Mouse (Mus musculus) right cerebral cortex, adult 2 months (tissue): Measurements from ENCODE around the gene Rpl12.

Source experiments
- DNase-seq, 2 experiments: peaks; one replicate each; pipeline ENCODE4 v3.0.0; 2021 to 2022; ENCODE audit warnings: low spot score in 2 of 2

Rpl12 gene

DNA sequence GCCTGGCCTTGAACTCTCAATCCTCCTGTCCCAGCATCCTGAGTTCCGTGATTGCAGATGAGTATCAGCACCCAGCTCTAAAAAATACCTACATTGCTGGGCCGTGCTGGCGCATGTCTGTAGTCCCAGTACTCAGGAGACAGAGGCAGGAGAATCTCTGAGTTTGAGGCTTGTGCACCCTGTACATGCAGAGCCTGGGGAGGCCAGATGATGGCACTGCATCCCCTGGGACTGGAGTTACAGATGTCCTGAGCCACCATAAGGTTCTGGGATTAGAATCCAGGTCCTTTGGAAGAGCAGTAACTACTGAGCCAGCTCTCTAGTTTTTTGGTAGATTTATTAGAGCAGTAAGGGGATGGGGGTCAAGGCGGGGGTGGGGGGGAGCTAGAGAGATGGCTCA lies 20.9 kb upstream of the Rpl12 start:
- no peak for DNase-seq

DNA sequence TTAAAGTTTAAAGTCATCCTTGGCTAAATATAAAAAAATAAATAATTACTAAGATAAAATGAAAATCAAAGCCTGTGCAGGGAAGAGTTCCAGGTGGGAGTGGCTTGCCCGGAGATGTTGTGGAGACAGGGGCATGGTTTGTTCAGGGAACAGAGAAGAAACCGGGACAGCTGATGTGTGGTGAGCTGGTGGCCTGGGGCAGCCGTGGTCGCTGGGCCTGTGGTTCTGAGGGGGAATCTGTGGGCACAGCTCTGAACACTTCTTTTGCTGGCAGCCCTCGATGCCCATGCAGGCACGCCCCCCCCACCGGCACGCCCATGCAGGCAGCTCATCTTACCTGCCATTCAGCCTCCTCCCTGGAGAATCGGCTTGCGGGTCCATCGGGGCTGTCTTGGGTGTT lies 13.9 kb upstream of the Rpl12 start:
- DNase-seq: no peak

DNA sequence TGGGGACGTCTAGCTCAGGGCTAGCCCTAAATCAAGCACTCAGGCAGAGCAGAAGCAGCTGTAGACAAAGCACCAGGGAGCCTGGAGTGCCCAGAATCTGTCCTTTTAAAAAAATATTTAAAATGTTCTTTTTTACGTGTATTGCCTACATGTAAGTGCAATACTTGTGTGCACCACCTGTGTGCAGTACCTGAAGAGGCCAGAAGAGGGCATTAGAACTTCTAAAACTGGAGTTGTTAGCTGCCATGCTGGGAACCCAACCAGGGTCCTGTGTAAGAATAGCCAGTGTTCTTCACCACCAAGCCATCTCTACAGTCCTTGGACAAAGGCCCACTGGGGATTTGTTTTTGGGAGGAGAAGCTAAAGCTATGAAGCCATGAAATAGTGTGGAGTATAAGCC lies 6.8 kb upstream of the Rpl12 start:
- DNase-seq: no peak

DNA sequence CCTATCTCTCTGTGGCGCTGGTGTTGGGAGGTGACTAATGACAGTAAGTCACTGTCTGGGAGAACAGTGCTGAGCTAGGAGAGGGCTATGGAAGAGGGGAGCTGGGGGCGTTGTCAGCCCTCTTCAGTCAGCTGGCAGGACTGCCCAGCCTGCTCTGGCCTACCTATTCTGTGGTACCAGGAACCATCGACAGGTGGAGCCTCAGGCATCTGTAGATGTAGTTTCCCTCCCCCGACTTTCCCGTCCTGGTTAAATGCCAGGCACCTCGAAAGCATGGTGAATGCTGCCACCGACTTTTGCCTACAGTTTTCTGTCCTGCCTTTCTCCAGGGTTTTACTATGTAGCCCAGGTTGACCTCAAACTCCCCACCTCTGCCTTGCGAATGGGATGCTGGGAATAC lies 4.0 kb upstream of the Rpl12 start:
- DNase-seq: peak; percentile 64 to 66

DNA sequence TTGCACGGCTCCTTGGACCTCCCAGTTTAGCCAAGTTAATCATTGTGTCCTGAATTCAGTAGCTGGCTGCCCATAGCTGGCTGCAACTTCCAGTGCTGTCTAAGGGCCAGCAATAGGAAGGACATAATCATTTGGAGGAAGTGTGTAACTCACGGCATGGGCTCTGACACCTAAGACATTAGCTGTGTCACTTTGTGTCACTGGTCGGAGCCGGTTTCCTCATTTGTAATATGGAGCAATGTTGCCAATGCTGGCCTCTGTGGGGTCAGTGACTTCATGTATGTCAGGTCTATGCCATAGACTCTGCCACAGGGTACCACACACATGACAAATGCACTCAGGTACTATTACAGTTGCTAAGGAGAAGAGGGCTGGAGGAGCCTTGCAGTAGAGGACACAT lies 1.1 kb upstream of the Rpl12 start:
- DNase-seq: no peak

DNA sequence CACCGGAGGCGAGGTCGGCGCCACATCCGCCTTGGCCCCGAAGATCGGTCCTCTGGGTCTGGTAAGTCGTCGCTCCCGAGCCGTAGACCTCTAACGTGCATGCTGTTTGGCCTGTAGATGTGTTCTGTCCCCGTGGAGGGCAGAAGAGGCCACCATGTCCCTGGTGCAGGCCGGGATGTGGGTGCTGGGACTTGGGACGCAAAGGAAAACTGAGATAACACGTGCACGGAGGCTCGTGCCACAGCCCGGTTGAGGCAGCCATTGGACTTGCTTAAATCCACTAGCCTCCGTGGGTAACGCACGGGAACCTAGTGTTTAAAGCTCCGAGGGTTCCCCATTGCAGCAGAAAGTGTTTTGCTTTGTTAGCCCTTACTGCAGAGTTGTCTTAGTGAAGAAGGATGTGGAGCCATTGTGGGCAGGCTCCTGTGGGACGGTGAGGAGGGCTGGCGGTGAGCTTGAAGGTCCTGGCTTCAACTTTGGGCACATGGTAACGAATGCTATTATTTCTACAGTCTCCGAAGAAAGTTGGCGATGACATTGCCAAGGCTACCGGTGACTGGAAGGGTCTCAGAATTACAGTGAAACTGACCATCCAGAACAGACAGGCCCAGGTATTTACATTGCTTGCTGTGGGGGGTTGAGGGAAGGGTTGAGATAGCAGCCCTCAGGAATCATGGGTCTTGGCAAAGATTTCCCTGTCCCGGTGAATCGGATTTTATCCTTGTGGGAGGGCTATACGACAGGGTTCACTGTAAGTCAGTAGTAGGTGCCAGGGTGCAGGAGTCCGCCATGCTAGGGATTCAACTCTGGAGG lies 909 bp downstream of the Rpl12 start:
- peak in 1 of 2 experiments; percentile 52 for DNase-seq

DNA sequence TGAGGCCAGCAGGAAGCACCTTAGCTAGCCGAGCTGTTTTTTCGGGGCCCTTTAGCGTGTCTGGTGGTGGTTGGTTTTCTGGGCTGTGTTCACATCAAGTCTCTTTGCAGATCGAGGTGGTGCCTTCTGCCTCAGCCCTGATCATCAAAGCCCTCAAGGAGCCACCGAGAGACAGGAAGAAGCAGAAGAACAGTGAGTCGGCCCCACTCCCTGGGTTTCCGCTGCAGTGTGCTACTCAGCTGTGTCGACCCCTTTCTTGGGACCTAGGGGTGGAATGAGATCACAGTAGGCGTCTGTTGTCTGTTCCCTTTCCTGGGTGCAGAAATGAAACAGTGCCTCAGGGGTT lies 1.5 kb downstream of the Rpl12 start:
- peak in 1 of 2 experiments; percentile 16 for DNase-seq

DNA sequence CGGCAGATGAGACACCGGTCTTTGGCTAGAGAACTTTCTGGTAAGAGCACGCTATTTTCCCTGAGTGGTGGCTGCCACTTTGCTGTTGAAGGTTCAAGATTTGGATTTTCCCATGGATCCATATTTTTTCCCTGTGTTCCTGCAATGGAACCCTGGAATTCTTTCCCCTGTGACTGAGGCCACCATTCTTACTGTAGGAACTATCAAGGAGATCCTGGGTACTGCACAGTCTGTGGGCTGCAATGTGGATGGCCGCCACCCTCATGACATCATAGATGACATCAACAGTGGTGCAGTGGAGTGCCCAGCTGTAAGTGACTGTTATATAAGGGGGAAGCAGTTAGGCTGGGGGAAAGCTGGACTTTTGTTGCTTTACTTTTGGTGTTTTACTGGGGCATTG lies 2.2 kb downstream of the Rpl12 start:
- DNase-seq: no peak

DNA sequence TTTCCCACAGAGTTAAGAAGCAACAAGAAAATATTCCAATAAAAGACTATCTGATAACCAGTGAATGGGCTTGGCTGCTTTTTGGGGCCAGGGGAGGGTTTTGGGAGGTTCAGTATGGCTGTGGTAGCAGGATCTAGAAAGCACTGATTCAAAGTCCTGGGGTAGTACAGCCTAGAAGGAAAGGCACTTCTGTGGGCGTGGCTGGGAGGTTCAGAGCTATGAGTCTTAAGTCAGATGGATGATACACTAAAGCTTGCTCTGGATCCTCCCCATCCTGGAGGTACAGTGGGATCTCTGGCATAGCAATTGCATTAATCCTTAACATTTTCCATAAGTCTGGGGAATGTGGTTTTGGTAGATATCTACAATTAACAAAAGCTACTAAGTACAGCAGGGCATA lies 2.6 kb downstream of the Rpl12 start:
- no peak for DNase-seq

DNA sequence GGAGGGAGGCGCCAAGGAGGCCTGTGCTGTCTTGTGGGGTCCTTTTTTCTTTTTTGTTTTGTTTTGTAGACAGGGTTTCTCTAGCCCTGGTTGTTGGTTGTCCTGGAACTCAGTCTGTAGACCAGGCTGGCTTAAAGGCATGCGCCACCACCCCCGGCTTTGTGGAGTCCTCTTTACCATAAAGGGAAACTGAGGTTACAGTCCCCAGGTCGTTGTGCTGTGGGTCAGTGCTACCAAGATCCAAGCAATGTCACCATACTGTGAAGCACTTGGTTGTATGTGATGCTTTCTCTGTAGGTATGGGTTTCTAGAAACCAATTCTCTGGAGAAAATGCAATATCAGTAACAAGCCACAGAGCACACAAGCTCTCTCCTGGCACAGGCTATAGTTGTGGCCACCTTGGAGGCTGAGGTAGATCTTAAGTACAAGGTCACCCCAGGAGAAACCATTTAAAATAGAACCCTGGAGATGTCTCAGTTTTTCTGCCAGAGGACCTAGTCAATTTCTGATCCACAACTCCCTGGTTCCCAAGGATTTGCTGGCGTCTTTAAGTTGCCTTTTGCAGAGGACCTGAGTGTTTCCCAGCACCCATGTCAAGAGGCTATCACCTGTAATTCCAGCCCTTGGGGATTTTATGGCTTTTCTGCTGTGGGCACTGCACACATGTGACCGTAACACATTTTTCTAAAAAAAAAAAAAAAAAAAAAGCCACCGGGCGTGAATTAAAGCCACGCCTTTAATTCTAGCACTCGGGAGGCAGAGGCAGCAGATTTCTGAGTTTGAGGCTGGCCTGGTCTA lies 3.5 kb downstream of the Rpl12 start:
- DNase-seq: no peak

DNA sequence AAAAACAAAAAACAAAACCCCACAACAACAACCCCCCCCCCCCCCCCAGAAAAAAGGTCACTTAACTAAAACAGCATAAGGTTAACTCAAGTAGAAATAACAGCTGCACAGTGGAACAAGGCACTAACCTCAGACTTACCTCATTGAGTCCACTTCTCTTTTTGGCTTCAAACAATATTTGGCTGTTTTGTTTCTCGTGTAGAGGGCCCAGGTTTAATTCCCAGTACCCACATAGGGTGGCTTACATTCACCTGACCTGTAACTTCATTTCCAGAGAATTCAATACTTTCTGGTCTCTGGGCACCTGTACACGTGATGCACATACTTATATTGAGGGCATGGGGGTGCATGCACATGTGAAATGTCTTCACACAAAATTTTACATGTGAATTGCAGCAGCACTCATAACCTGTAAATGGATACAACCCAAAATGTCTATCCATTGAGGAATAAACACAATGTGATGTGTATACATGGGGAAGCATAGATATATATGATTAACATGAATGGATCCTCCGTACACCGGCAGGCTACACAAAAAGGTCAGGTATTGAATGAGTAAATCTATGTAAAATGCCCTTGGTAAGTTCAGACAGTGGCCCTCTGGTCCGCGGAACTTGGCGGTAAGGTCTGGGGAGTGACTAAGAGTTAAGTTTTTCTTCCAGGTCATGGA lies 4.3 kb downstream of the Rpl12 start:
- DNase-seq: no peak

DNA sequence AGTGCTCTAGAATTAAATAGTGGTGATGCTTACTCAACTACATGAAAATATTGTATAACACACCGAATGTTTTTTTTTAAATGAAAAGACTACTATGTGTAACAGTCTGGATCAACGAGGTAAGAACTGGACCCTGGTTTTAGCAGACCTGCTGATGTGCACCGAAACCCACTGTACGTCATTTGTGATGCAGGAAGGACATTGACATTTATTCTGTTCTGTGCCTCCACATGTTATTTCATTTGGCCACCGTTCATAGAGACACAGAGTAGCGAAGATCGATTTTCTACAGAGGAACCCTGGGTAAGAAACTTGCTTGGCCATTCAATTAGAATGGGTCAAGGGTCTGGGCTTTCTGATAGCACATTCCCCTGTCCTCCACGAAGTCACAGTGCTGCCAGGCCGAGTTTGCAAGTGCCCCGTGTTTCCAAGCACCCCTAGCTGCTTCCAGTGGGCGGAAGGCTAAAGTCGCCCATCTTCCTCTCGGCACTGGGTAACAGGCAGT lies 4.9 kb downstream of the Rpl12 start:
- no peak for DNase-seq

DNA sequence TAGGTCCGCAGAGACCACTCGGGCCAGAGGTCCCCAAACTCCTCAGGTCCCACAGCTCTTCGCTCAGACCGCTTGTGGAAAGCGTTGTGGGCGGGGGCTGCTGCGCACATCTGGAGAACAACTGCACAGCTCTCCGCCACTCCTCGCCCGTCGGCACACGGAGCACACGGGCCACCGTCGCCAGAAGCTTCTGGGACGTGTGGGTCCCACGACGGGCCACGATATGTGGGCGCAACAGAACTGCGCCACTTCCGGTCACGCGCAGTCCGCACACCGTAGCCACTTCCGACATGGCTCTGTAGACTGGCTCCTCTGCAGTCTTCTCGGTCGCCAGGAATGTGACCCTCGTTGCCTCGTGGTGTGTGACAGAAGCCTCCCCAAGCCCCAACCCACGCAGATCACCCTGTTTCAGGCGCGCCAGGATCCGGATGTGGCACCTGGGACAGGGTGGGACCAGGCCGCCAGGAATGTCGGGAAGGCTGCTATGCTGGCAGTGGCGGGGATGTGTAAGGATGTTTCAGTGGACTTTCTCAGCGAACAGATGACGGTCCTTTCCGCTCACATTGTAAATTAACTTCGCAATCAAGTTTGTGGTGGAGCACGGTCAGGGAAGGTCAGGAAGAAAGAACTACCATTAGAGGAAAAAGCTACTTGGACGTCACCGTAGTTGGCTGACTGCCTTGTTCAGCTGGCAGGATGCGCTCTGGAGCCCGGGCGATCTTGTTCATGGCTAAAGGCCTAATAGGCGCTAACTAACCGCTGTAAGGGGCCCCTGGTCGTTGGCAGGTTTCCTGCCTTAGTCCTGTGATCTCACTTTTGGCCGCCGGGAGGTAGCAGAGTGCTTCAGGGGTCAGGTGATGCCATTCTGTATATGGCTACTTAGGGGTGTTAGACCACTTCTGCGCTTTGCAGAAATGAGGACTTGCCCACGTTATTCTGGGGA lies 5.6 kb downstream of the Rpl12 start:
- peak; percentile 84 to 90 for DNase-seq

DNA sequence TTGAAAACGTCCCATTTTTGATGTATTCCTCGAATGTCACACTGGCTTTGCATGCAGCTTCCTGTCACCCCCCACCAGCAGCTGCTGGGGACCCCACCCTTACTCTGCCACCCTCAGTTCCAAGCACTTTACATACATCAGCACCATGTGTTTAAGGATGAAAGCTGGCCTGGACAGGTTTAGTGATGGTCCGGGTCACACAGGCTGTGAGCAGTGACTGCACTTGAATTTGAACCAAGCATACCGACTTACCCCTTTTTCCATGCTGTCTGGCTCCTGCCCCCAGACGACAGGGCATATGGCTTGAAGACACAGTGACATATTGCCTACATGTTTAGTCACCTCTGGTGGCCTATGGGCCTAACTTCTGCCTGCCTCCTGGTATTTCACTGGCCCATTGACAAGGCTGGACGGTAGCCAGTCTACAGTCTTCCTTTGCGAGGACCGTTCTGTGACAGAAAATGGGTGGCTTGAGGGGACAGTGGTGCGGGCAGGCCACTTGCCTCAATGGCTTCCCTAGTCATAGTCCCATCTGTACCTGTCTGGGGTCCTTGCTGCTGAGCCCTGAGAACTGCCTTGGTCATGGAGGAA lies 6.8 kb downstream of the Rpl12 start:
- DNase-seq: no peak

DNA sequence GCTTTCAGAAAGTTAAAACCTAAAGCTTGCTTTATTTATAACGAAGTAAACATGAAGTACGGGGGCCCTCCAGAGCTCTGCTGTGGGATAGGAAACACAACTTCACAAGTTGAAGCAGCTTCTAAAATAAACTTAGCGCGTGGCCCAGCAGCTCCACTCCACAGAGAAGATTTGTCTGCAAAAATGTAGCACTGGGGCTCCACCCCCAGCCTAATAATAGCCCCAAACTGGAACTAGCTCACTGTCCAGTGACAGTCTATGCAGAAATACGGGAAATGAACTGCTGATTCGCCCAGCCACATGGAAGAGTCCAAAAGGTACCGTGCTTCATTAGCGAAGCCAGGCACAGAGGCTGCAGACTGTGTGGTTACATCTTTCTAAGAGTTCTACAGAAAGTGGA lies 8.0 kb downstream of the Rpl12 start:
- DNase-seq: peak in 1 of 2 experiments; percentile 44

DNA sequence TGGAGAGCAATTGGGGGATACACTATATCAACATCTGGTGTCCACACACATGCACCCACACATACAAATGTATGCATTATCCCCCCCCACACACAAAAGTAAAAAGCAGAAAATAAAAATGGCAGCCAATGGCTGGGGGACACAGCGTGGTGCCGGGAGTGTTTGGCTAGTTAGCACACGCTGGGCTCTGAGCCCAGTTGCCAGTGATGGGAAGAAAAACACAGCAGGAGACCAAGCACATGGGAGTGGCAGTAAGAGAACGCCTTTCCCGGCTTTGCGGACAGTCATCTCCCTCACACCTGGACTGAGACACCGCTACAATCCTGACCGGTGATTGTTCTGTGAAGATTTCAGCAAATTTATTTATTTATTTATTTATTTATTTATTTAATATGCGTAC lies 9.9 kb downstream of the Rpl12 start:
- DNase-seq: no peak

DNA sequence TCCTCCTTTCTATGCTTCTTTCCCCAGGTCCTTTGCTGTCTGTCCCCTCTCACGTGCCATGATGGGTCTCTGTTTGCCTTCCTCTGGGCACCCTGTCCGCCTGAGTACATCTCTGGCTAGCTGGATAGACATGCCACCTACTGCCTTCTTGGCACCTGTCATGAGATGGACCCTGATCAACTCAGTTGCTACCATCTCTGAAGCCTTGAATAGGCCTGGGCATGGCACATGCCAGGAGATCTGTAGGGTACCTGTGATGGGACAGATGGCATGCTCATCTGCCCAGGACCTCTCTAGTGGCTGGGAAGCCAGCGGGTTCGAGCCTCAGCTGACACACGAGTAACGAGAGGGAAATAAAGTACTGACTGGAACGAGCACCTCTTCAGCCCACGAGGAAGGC lies 12.9 kb downstream of the Rpl12 start:
- no peak for DNase-seq

DNA sequence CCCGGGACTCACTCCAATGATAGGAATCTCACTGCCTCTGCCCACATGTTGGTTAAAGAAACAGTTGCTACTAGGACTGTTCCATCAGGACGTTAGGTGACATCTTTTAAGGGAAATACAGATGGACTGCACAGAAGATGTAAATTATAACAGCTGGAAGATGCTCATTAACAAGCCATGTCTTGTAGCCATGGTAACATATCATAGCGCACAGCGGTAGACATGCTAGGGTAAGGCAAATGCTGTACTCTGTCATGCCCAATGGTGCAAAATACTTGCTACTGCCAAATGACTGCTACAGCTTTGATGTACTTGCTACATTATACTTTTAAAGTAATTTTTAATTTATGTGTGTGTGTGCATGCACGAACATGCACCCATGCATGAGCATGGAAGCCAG lies 15.8 kb downstream of the Rpl12 start:
- no peak for DNase-seq

DNA sequence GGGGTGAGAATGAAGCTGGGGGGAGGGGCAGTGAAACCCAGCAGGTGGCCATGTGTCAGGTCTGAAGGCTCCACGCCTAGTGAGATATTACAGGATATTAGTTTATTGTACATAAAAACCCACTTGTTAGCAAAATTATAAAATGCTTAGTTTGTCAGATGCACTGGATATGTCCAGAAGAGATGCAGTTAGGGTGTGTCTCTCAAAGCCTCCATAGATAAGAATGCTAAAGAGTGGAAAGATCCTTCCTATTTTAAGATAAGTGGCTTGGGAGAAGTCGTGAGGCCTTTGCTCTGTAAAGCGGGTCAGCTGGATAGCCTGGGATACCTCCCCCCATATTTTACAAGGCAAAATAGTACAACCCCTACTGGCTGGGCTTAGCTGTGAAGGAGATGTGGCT lies 17.3 kb downstream of the Rpl12 start:
- no peak for DNase-seq

DNA sequence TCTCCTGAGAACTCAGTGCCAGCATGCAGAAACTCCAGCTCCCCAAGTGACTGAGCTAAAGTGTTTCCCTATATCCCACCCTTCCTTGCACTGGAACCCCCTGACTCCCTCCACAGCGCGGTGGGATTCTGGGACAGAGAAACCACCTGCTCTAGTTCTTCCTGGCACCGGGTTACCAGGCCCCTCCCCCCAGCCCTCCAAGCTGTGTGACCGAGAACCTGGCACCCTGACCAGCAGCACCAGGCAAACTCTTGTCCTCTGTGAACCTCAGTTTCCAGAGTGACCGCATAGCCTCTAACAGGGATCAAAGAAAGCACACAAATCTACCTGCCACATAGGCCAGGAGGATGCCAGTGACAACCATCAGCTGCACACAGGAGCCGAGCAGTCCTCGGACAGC lies 18.3 kb downstream of the Rpl12 start:
- DNase-seq: no peak

DNA sequence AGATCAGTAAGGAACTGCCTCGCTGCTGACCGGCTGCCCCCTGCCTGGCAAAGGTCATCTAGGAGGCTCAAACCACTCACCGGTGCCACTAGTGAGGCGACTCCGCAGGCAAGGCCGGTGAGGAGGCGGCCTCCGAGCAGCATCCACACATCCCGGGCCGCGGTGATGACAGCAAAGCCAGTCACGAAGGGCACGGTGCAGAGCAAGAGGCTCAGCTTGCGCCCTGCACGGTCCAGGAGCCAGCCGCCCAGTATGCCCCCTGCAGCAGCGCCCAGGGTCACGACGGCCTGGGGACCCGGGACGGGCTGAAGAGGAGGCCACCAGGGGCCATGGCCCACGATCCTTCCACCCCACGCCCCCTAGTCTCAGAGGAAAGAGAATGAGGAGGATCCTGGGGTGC lies 19.9 kb downstream of the Rpl12 start:
- DNase-seq: no peak
